8 mouse cellular contexts compared by ENCODE assay signal in the genomic region with DNA sequence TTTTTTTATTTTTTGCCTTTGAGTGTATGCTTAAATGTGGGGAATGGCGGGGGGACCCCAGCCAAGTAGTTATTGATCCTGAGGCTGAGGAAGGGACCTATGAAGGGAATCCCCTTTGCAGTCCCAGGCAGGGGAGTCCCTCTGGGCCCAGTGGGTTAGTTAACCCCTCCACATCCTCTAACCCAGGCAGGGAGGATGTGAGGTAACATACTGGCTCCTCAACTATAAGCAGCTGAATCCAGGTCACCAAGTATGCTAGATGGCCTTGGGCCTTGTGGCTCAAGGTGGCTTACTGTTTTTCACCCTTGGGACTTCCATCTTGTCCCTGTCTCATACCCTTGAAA. TPM values are rescaled to one million over a fixed set of nuclear protein-coding genes. Genes with fewer than 3 reads are reported as not detected.
DNase-seq lines count a peak whose midpoint lies in the region; ATAC-seq lines count a peak whose summit lies in the region.

No protein-coding gene starts in this region.

- H3K27ac ChIP-seq in heart, embryonic 10.5 days = peak overlapping the region; percentile 95
- no peak overlapping the region for H3K27ac ChIP-seq in forebrain, embryonic 14.5 days (ENCODE audit: low read depth, low read length)
- peak overlapping the region; percentile 56 for H3K27ac ChIP-seq in macrophage

- no peaks in the 10 kb centered on the region for H3K79me2 ChIP-seq in macrophage (ENCODE audit: inconsistent target)

- H3K4me1 ChIP-seq in heart, embryonic 10.5 days = peaks cover 40% of the 10 kb centered on the region
- peaks cover 3% of the 10 kb centered on the region; the same call in 1 of the 2 replicates for H3K4me1 ChIP-seq in forebrain, embryonic 14.5 days (ENCODE audit: control insufficient read depth, insufficient read depth, low read length)

- 100% methylated on average over 1 of the region's 1 CpGs for WGBS in heart, embryonic 10.5 days
- 87% methylated on average over 1 of the region's 1 CpGs for WGBS in forebrain, embryonic 14.5 days
- WGBS in macrophage (ENCODE audit: missing documents) = 90% methylated on average over 1 of the region's 1 CpGs

- H3K36me3 ChIP-seq in heart, embryonic 10.5 days = no peaks in the 10 kb centered on the region
- H3K36me3 ChIP-seq in forebrain, embryonic 14.5 days (ENCODE audit: control insufficient read depth, insufficient read depth, low read length) = no peaks in the 10 kb centered on the region
- H3K36me3 ChIP-seq in macrophage (ENCODE audit: inconsistent target) = no peaks in the 10 kb centered on the region

- peak overlapping the region; percentile 57; the same call in 1 of the 2 replicates for H3K4me3 ChIP-seq in heart, embryonic 10.5 days
- H3K4me3 ChIP-seq in forebrain, embryonic 14.5 days (ENCODE audit: low read depth, low read length) = peak overlapping the region; percentile 42; the same call in 1 of the 2 replicates
- H3K4me3 ChIP-seq in macrophage (ENCODE audit: inconsistent target) = no peak overlapping the region

- no peak overlapping the region; the same call in 1 of the 2 replicates for H3K9ac ChIP-seq in forebrain, embryonic 14.5 days (ENCODE audit: low read length)

- H3K4me2 ChIP-seq in forebrain, embryonic 14.5 days (ENCODE audit: low read length) = peak overlapping the region; percentile 65

- no peaks in the 10 kb centered on the region for H3K27me3 ChIP-seq in heart, embryonic 10.5 days (ENCODE audit: insufficient read depth, poor library complexity, severe bottlenecking)
- no peaks in the 10 kb centered on the region for H3K27me3 ChIP-seq in forebrain, embryonic 14.5 days (replicated peaks; ENCODE audit: control insufficient read depth, insufficient read depth, low read length)

- H3K9me3 ChIP-seq in heart, embryonic 10.5 days = no peaks in the 10 kb centered on the region
- H3K9me3 ChIP-seq in forebrain, embryonic 14.5 days (replicated peaks; ENCODE audit: control insufficient read depth, low read length) = no peaks in the 10 kb centered on the region

- no peak for ATAC-seq in forebrain, embryonic 14.5 days
- ATAC-seq in erythroblast, adult 5-6 weeks (replicated peaks; ENCODE audit: low FRiP score, poor library complexity, severe bottlenecking) = no peak

- no peak for DNase-seq in heart, embryonic 10.5 days (ENCODE audit: low spot score)
- no peak for DNase-seq in heart, postnatal 14 days
- peak; percentile 71 for DNase-seq in CD4-positive helper T cell, adult 2 months (ENCODE audit: low read depth, low spot score)
- DNase-seq in forebrain, embryonic 14.5 days (ENCODE audit: low spot score) = no peak
- DNase-seq in left cerebral cortex, postnatal 4 days = no peak
- no peak for DNase-seq in embryo, embryonic 10.5 days (ENCODE audit: low spot score)

- intact Hi-C loops in heart, postnatal 14 days (cut with DNase I) = no loop called here
- intact Hi-C loops in left cerebral cortex, postnatal 4 days (cut with DNase I) = no loop called here

RNA-seq across cellular contexts. Expression of a gene that starts 6.9 kb away (rescaled TPM):
- polyA plus RNA-seq in heart, embryonic 10.5 days (2016; fragmentation: Nextera tagmentation; extraction: Ambion mirVana) = 8.0 and 13.0 TPM in 2 replicates
- total RNA-seq in heart, postnatal 14 days (2021) = 10 to 100 TPM; 14.0 to 63.1 TPM
- 2.1 and 2.9 TPM in 2 replicates for polyA plus RNA-seq in forebrain, embryonic 14.5 days (2014; fragmentation: Nextera tagmentation; extraction: Ambion mirVana)
- 1,000 to 10,000 TPM in 3 of 26 experiments, 100 to 1,000 TPM in 4, 10 to 100 TPM in 9, 1 to 10 TPM in 10; 1.2 to 1,725 (median 19.2) TPM for total RNA-seq in macrophage (2018; cell fraction: chromatin; rRNA removed)
- total RNA-seq in macrophage (2018; cell fraction: cytosol; rRNA removed) = 100 to 1,000 TPM in 7 of 26 experiments, 10 to 100 TPM in 9, 1 to 10 TPM in 9, under 1 TPM in 1; 0.88 to 552 (median 14.8) TPM
- total RNA-seq in macrophage (2018; cell fraction: nucleus; rRNA removed) = 1,000 to 10,000 TPM in 2 of 26 experiments, 100 to 1,000 TPM in 7, 10 to 100 TPM in 9, 1 to 10 TPM in 7, under 1 TPM in 1; 0.94 to 1,649 (median 21.6) TPM
- 6.1 to 9.4 TPM (median 7.1 TPM) in 3 replicates for polyA plus RNA-seq in macrophage (2018)
- 10 to 100 TPM; 20.1 to 22.6 TPM for total RNA-seq in left cerebral cortex, postnatal 4 days (2021)
- total RNA-seq in erythroblast, adult 5-6 weeks (2015; ENCODE audit: low replicate concordance) = 3.3 and 11.3 TPM in 2 replicates
- total RNA-seq in erythroblast, adult 5-6 weeks (2017; ENCODE audit: low replicate concordance) = 6.0 and 15.7 TPM in 2 replicates

RNA-seq across cellular contexts. Expression of a gene that starts 23.1 kb away (rescaled TPM):
- polyA plus RNA-seq in heart, embryonic 10.5 days (2016; fragmentation: Nextera tagmentation; extraction: Ambion mirVana) = 3.4 and 5.0 TPM in 2 replicates
- 10 to 100 TPM; 12.9 to 14.0 TPM for total RNA-seq in heart, postnatal 14 days (2021)
- 0.93 and 1.0 TPM in 2 replicates for polyA plus RNA-seq in forebrain, embryonic 14.5 days (2014; fragmentation: Nextera tagmentation; extraction: Ambion mirVana)
- under 1 TPM in 9 of 26 experiments, not detected in 17; 0.29 to 0.87 (median 0.66) TPM for total RNA-seq in macrophage (2018; cell fraction: chromatin; rRNA removed)
- 1 to 10 TPM in 1 of 26 experiments, under 1 TPM in 24, not detected in 1; 0.04 to 1.0 (median 0.21) TPM for total RNA-seq in macrophage (2018; cell fraction: cytosol; rRNA removed)
- under 1 TPM in 17 of 26 experiments, not detected in 9; 0.22 to 0.94 (median 0.65) TPM for total RNA-seq in macrophage (2018; cell fraction: nucleus; rRNA removed)
- 0.26 to 0.36 TPM in 2 of 3 replicates, not detected in the other for polyA plus RNA-seq in macrophage (2018)
- 10 to 100 TPM; 12.3 to 13.5 TPM for total RNA-seq in left cerebral cortex, postnatal 4 days (2021)
- total RNA-seq in erythroblast, adult 5-6 weeks (2015; ENCODE audit: low replicate concordance) = not detected in 2 replicates
- total RNA-seq in erythroblast, adult 5-6 weeks (2017; ENCODE audit: low replicate concordance) = 0.84 TPM in 1 of 2 replicates, not detected in the other

RNA-seq across cellular contexts. Expression of a gene that starts 36.9 kb away (rescaled TPM):
- polyA plus RNA-seq in heart, embryonic 10.5 days (2016; fragmentation: Nextera tagmentation; extraction: Ambion mirVana) = 59.5 and 77.0 TPM in 2 replicates
- 10 to 100 TPM; 24.7 to 25.5 TPM for total RNA-seq in heart, postnatal 14 days (2021)
- 82.3 and 83.1 TPM in 2 replicates for polyA plus RNA-seq in forebrain, embryonic 14.5 days (2014; fragmentation: Nextera tagmentation; extraction: Ambion mirVana)
- total RNA-seq in macrophage (2018; cell fraction: chromatin; rRNA removed) = 10 to 100 TPM in 15 of 26 experiments, 1 to 10 TPM in 11; 3.2 to 27.1 (median 11.0) TPM
- 10 to 100 TPM; 10.5 to 25.7 (median 19.1) TPM for total RNA-seq in macrophage (2018; cell fraction: cytosol; rRNA removed)
- total RNA-seq in macrophage (2018; cell fraction: nucleus; rRNA removed) = 10 to 100 TPM in 20 of 26 experiments, 1 to 10 TPM in 6; 6.5 to 19.8 (median 11.5) TPM
- 19.7 to 26.3 TPM (median 22.9 TPM) in 3 replicates for polyA plus RNA-seq in macrophage (2018)
- total RNA-seq in left cerebral cortex, postnatal 4 days (2021) = 10 to 100 TPM; 36.5 to 37.1 TPM
- 7.9 and 14.2 TPM in 2 replicates for total RNA-seq in erythroblast, adult 5-6 weeks (2015; ENCODE audit: low replicate concordance)
- total RNA-seq in erythroblast, adult 5-6 weeks (2017; ENCODE audit: low replicate concordance) = 13.0 and 14.1 TPM in 2 replicates

RNA-seq across cellular contexts. Expression of a gene that starts 45.9 kb away (rescaled TPM):
- 0.49 and 1.8 TPM in 2 replicates for polyA plus RNA-seq in heart, embryonic 10.5 days (2016; fragmentation: Nextera tagmentation; extraction: Ambion mirVana)
- 1 to 10 TPM; 1.7 to 1.8 TPM for total RNA-seq in heart, postnatal 14 days (2021)
- polyA plus RNA-seq in forebrain, embryonic 14.5 days (2014; fragmentation: Nextera tagmentation; extraction: Ambion mirVana) = 0.25 TPM in 2 replicates
- total RNA-seq in macrophage (2018; cell fraction: chromatin; rRNA removed) = 1 to 10 TPM in 2 of 26 experiments, under 1 TPM in 11, not detected in 13; 0.35 to 1.2 (median 0.49) TPM
- total RNA-seq in macrophage (2018; cell fraction: cytosol; rRNA removed) = not detected
- total RNA-seq in macrophage (2018; cell fraction: nucleus; rRNA removed) = 1 to 10 TPM in 1 of 26 experiments, under 1 TPM in 3, not detected in 22; 0.39 to 1.3 (median 0.60) TPM
- not detected in 3 replicates for polyA plus RNA-seq in macrophage (2018)
- total RNA-seq in left cerebral cortex, postnatal 4 days (2021) = under 1 TPM in 1 of 2 experiments, not detected in 1; 0.56 TPM
- total RNA-seq in erythroblast, adult 5-6 weeks (2015; ENCODE audit: low replicate concordance) = not detected in 2 replicates
- not detected in 2 replicates for total RNA-seq in erythroblast, adult 5-6 weeks (2017; ENCODE audit: low replicate concordance)

Comparison
In these comparisons a context has a peak if more than half of its experiments do, and no peak if none do; other contexts are left out.
1. RNA of a gene that starts 23.1 kb away (total RNA-seq): 12.9 to 14.0 TPM in heart, postnatal 14 days and 12.3 to 13.5 TPM in left cerebral cortex, postnatal 4 days; 0.84 TPM in erythroblast, adult 5-6 weeks; every median in the first group is over 4 times any median in the second.